Mouse (Mus musculus) forebrain, embryonic 14.5 days (tissue): Measurements from ENCODE around the gene Krtap6-1. TPM values are rescaled to one million over a fixed set of nuclear protein-coding genes. Genes with fewer than 3 reads are reported as not detected.
"Not testable (repeated sequence)": the region's sequence is repeated elsewhere in the genome, so short reads cannot be mapped to it uniquely, and the experiment has no call there.

Experiments
- ATAC-seq: fragments of 200-750 bp; cut with Nextera tagmentation; 2 replicates; pipeline ENCODE4 v1.8.0; 2017; ENCODE audit warnings: mild to moderate bottlenecking, moderate library complexity
- DNase-seq: peaks from one replicate; pipeline ENCODE4 v3.0.0-alpha.2; 2015; ENCODE audit warnings: low spot score
- H3K27ac ChIP-seq: fragments of 300-500 bp; sonication (generic); 2 replicates; pipeline ENCODE4 v1.5.1; 2014; ENCODE audit warnings: low read depth, mild to moderate bottlenecking, control low read depth, low read length, moderate library complexity
- H3K27me3 ChIP-seq: fragments of 300-500 bp; sonication (generic); replicated peaks from 2 replicates; pipeline ENCODE4 v1.6.1; 2014; ENCODE audit warnings: low read length, control low read depth, mixed read lengths; ENCODE audit not compliant: control insufficient read depth, insufficient read depth
- H3K36me3 ChIP-seq: fragments of 300-500 bp; sonication (generic); 2 replicates; pipeline ENCODE4 v1.6.1; 2014; ENCODE audit warnings: low read length, control low read depth; ENCODE audit not compliant: control insufficient read depth, insufficient read depth
- H3K4me1 ChIP-seq: fragments of 300-500 bp; sonication (generic); 2 replicates; pipeline ENCODE4 v1.6.1; 2014; ENCODE audit warnings: antibody characterized with exemption, low read length, control low read depth; ENCODE audit not compliant: control insufficient read depth, insufficient read depth
- H3K4me2 ChIP-seq: fragments of 300-500 bp; sonication (generic); 2 replicates; pipeline ENCODE4 v1.6.1; 2014; ENCODE audit warnings: mild to moderate bottlenecking, control low read depth, low read length
- H3K4me3 ChIP-seq: fragments of 300-500 bp; sonication (generic); 2 replicates; pipeline ENCODE4 v1.5.1; 2014; ENCODE audit warnings: low read depth, low read length, control low read depth
- H3K9ac ChIP-seq: fragments of 300-500 bp; sonication (generic); 2 replicates; pipeline ENCODE4 v1.6.1; 2014; ENCODE audit warnings: mild to moderate bottlenecking, low read length, control low read depth, moderate library complexity
- H3K9me3 ChIP-seq: fragments of 300-500 bp; sonication (generic); replicated peaks from 2 replicates; pipeline ENCODE4 v1.6.1; 2016; ENCODE audit warnings: low read length, control low read depth, mixed read lengths; ENCODE audit not compliant: control insufficient read depth
- WGBS: fragments of 180-500 bp; shearing (Covaris S2); extraction: QIAGEN DNeasy Blood & Tissue Kit; methylation state at CpG from one replicate; pipeline ENCODE4 v1.1.7; 2014; 5-methylcytosine and 5-hydroxymethylcytosine counted together
- polyA plus RNA-seq: library from polyadenylated mRNA; unstranded; fragments of >200 nt; fragmentation: Nextera tagmentation; extraction: Ambion mirVana; gene quantifications from 2 replicates; pipeline ENCODE4 v1.2.1, GENCODE M21; 2014

Krtap6-1 gene
- polyA plus RNA-seq: not detected in 2 replicates

DNA sequence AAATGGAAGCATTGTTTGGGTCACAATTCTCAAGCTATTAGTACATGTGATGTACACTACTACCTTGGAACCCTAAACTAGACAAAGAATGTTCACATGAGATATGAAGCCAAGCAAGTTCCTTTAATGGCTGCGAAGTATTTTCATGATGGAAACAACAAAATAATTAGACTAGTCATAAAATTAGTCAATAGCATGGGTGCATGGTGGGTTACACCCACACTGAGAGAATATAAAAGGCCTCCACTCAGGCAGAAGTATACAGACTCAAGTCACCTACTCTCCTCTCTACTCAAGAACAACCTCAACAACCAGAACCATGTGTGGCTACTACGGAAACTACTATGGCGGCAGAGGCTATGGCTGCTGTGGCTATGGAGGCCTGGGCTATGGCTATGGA, at the start of gene Krtap6-1:
Krtap6-1 (plus strand) TSS at position 301 of the 400 bp plus-strand sequence.
- H3K27me3 ChIP-seq, H3K9me3 ChIP-seq, H3K4me2 ChIP-seq, DNase-seq, H3K4me3 ChIP-seq, H3K9ac ChIP-seq, ATAC-seq, H3K4me1 ChIP-seq, H3K36me3 ChIP-seq, H3K27ac ChIP-seq: not testable (repeated sequence)
- 89% methylated on average over 3 of the region's 3 CpGs for WGBS

DNA sequence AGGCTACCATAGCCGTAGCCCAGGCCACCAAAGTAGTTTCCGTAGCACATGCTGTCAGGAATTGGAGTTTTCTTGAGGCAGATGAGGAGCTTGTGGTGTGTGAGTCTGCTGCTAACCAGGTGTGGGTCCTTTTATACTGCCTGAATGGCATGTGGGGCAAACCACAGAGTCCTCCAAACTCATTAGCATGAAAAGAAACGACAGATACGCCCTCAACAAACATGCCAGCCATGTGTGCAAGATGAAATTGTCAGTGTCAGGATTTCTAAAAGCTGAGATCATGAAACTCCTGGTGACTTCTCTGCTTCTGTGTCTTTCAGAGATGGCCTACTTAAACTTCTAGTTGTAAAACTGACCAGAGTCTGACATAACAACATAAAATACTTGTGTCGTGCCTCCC, 20.8 kb upstream of the Krtap6-1 start, which contains the start of gene Krtap22-2:
Krtap22-2 (minus strand) TSS at position 101 of the 400 bp plus-strand sequence.
- 81% methylated on average over 5 of the region's 5 CpGs for WGBS
- ATAC-seq: no peak
- Histone ChIP-seq H3K4me1 (no peaks in the 10 kb centered on the region), H3K36me3 (no peaks in the 10 kb centered on the region), H3K9me3 (no peaks in the 10 kb centered on the region), H3K9ac (no peak within 1 kb of the TSS), H3K4me2 (no peak within 1 kb of the TSS), H3K4me3 (no peak within 1 kb of the TSS), H3K27ac (no peak within 1 kb of the TSS), H3K27me3 (no peaks in the 10 kb centered on the region)
- DNase-seq: no peak

DNA sequence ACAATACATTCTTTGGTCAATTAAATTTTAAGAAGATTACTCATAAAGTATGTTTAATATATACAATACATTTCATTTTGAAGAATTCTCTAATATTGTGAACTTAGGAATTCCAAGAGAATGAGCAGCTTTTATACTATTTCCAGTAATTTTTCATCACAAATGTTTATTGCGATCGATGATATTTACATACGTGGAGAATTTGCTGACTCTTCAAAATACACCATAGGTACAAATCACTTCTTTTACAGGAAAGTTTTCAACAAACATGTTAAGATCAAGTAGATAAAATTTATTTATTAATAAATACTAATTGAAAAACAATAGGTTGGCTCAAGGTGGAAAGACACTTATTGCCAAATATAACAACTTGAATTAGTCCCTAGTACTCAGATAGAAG, 17.5 kb upstream of the Krtap6-1 start:
- H3K9me3 ChIP-seq: no peaks in the 10 kb centered on the region
- H3K27ac ChIP-seq: no peak overlapping the region
- no peaks in the 10 kb centered on the region for H3K36me3 ChIP-seq
- DNase-seq: no peak
- no peaks in the 10 kb centered on the region for H3K27me3 ChIP-seq
- 98% methylated on average over 3 of the region's 3 CpGs for WGBS
- ATAC-seq: no peak
- no peak overlapping the region for H3K4me3 ChIP-seq
- H3K9ac ChIP-seq: no peak overlapping the region
- no peaks in the 10 kb centered on the region for H3K4me1 ChIP-seq
- H3K4me2 ChIP-seq: no peak overlapping the region

DNA sequence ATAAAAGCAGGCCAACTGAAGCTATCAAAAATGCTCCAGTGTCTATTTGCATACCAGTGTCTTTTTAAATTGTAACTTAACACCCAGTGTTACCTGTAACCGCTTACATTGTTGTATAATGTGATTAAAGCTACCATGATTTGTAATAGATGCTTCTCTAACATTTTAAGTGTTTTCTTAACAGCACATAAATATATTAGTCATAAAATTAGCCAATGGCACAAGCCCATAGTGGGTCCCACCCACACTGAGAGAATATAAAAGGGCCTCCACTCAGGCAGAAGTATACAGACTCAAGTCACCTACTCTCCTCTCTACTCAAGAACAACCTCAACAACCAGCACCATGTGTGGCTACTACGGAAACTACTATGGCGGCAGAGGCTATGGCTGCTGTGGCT, 16.5 kb upstream of the Krtap6-1 start, which contains the start of gene Gm10229:
Gm10229 (plus strand) TSS at position 301 of the 400 bp plus-strand sequence.
- not testable (repeated sequence) for ATAC-seq

DNA sequence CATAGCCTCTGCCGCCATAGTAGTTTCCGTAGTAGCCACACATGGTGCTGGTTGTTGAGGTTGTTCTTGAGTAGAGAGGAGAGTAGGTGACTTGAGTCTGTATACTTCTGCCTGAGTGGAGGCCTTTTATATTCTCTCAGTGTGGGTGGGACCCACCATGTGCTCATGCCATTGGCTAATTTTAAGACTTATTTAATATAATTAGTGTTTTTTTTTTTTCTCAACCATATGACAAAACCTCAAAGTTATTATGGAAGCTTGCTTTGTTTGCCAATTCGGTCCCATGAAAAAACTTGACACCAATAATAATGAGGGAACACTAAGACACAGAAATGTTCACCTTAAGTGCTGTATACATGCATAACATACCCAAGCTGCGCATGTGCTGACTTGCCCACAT, 9.9 kb downstream of the Krtap6-1 start, which contains the start of gene Gm10228:
Gm10228 (minus strand) TSS at position 101 of the 400 bp plus-strand sequence.
- not testable (repeated sequence) for H3K27me3 ChIP-seq, H3K4me3 ChIP-seq, H3K4me1 ChIP-seq, H3K9ac ChIP-seq, H3K36me3 ChIP-seq, H3K9me3 ChIP-seq, ATAC-seq, H3K27ac ChIP-seq, H3K4me2 ChIP-seq, DNase-seq
- WGBS: 89% methylated on average over 2 of the region's 4 CpGs

More for the DNA sequence above, 16.5 kb upstream of the Krtap6-1 start, which contains the start of gene Gm10229:
- H3K27ac ChIP-seq, H3K27me3 ChIP-seq, H3K4me3 ChIP-seq, H3K4me2 ChIP-seq, H3K9me3 ChIP-seq, H3K9ac ChIP-seq, H3K36me3 ChIP-seq, DNase-seq, H3K4me1 ChIP-seq: not testable (repeated sequence)
- whole genome bisulfite sequencing: 92% methylated on average over 1 of the region's 3 CpGs

DNA sequence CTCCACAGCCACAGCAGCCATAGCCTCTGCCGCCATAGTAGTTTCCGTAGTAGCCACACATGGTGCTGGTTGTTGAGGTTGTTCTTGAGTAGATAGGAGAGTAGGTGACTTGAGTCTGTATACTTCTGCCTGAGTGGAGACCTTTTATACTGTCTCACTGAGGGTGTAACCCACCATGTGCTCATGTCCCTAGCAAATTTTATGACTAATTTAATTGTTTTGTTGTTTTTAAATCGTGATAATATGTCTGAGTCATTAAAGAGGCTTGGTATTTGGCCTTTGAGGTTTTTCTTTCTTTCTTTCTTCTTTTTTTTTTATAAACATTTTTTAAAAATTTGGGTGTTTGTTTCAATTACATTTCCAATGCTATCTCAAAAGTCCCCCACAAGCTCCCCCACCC, 16.3 kb downstream of the Krtap6-1 start, which contains the start of gene Krtap6-5:
Krtap6-5 (minus strand) TSS at position 101 of the 400 bp plus-strand sequence.
- no peak for DNase-seq
- Histone ChIP-seq H3K4me2 (no peak within 1 kb of the TSS), H3K9ac (no peak within 1 kb of the TSS), H3K9me3 (no peaks in the 10 kb centered on the region), H3K27ac (no peak within 1 kb of the TSS), H3K4me3 (no peak within 1 kb of the TSS), H3K27me3 (no peaks in the 10 kb centered on the region), H3K36me3 (no peaks in the 10 kb centered on the region), H3K4me1 (no peaks in the 10 kb centered on the region)
- ATAC-seq: no peak
- 90% methylated on average over 3 of the region's 3 CpGs for WGBS

DNA sequence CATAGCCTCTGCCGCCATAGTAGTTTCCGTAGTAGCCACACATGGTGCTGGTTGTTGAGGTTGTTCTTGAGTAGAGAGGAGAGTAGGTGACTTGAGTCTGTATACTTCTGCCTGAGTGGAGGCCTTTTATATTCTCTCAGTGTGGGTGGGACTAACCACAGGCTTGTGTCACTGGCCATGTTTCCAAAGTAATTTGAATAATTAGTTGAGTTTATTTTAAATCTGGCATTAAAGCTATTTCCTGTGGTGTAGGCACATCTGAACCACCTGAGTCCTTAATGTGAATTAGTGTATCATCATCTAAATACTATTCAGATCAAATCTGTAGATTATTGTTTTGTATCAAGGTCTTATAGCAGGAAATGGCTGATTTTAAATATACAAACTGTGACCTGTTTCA, 32.4 kb downstream of the Krtap6-1 start, which contains the start of gene 1110025L11Rik:
1110025L11Rik (minus strand) TSS at position 101 of the 400 bp plus-strand sequence.
- H3K4me3 ChIP-seq, DNase-seq, H3K4me1 ChIP-seq, H3K27ac ChIP-seq, H3K4me2 ChIP-seq, ATAC-seq, H3K9ac ChIP-seq, H3K27me3 ChIP-seq, H3K9me3 ChIP-seq, H3K36me3 ChIP-seq: not testable (repeated sequence)
- WGBS: no CpG with 5 or more reads among the region's 2 CpGs

DNA sequence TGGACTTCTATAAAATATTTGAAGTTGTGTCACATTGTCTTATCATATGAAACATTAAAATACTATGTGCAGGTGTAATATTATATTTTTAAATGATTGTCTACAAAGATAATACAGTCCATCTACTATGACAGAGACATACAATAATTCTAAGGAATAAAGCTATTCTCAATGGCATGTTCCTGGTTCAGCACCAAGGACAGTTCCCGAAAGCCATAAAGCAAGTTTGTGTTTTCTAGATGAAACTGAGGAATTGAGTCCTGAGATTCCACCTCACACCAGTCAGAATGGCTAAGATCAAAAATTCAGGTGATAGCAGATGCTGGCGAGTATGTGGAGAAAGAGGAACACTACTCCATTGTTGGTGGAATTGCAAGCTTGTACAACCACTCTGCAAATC, 39.5 kb downstream of the Krtap6-1 start:
- ATAC-seq, DNase-seq, H3K4me3 ChIP-seq, H3K4me2 ChIP-seq, H3K27ac ChIP-seq, H3K9ac ChIP-seq, H3K4me1 ChIP-seq, H3K9me3 ChIP-seq, H3K36me3 ChIP-seq, H3K27me3 ChIP-seq: not testable (repeated sequence)
- 70% methylated on average over 2 of the region's 2 CpGs for WGBS
